Mouse (Mus musculus) bone marrow macrophage, adult 2 months (primary cell): ENCODE results near the gene Sfxn1.

Source experiments
- CTCF ChIP-seq: IDR thresholded peaks from 2 replicates; pipeline ENCODE4 v1.5.1; 2012; ENCODE audit warnings: low read depth, mild to moderate bottlenecking, low read length, moderate library complexity
- POLR2A ChIP-seq: IDR thresholded peaks from 2 replicates; pipeline ENCODE4 v1.6.1; 2012; ENCODE audit warnings: mild to moderate bottlenecking, low read depth, low read length, borderline replicate concordance

DNA sequence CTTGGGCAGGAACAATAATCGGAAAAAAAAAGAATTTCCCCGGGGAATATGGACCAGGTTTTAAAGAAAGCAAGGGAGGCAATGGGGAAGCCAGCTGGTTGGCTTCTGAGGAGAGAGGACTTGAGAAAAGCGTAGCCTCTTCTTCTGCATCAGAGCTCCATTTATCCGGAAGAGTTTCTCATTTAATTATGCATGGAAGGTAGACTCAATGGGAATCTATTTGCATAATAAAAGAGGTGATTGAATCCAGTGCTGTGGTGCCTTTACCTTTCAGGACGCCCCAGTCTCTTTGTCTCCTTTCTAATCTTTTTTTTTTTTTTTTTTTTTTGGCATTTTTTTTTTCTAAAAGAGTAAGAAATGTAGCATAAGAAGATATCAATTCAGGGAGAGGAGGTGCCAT lies 46.7 kb downstream of the Sfxn1 start:
- no peak for TF ChIP-seq CTCF
- TF ChIP-seq POLR2A, result no peak
